Mouse (Mus musculus) hindbrain, postnatal 0 days (tissue): ENCODE results near the gene Gm26938. TPM values are rescaled to one million over a fixed set of nuclear protein-coding genes. Genes with fewer than 3 reads are reported as not detected.

Experiments
- ATAC-seq: fragments of 200-750 bp; cut with Nextera tagmentation; 2 replicates; pipeline ENCODE4 v1.8.0; 2017; ENCODE audit warnings: mild to moderate bottlenecking, moderate TSS enrichment, moderate library complexity
- DNase-seq: peaks from one replicate; pipeline ENCODE4 v3.0.0-alpha.2; 2015; ENCODE audit warnings: low spot score
- H3K27ac ChIP-seq: fragments of 300-500 bp; sonication (generic); 2 replicates; pipeline ENCODE4 v1.5.1; 2014; ENCODE audit warnings: mild to moderate bottlenecking
- H3K27me3 ChIP-seq: fragments of 300-500 bp; sonication (generic); 2 replicates; pipeline ENCODE4 v1.6.1; 2014; ENCODE audit warnings: low read length, mixed read lengths; ENCODE audit not compliant: insufficient read depth
- H3K36me3 ChIP-seq: fragments of 300-500 bp; sonication (generic); 2 replicates; pipeline ENCODE4 v1.6.1; 2014; ENCODE audit warnings: low read length, mixed read lengths; ENCODE audit not compliant: insufficient read depth
- H3K4me1 ChIP-seq: fragments of 300-500 bp; sonication (generic); 2 replicates; pipeline ENCODE4 v1.6.1; 2014; ENCODE audit warnings: antibody characterized with exemption, low read length, mixed read lengths; ENCODE audit not compliant: insufficient read depth
- H3K4me2 ChIP-seq: fragments of 300-500 bp; sonication (generic); 2 replicates; pipeline ENCODE4 v1.6.1; 2014; ENCODE audit warnings: low read depth, mild to moderate bottlenecking, low read length, moderate library complexity, mixed read lengths
- H3K4me3 ChIP-seq: fragments of 300-500 bp; sonication (generic); 2 replicates; pipeline ENCODE4 v1.5.1; 2014; ENCODE audit warnings: low read length
- H3K9ac ChIP-seq: fragments of 300-500 bp; sonication (generic); replicated peaks from 2 replicates; pipeline ENCODE4 v1.6.1; 2014; ENCODE audit warnings: mild to moderate bottlenecking, low read length, moderate library complexity, mixed read lengths
- H3K9me3 ChIP-seq: fragments of 300-500 bp; sonication (generic); 2 replicates; pipeline ENCODE4 v1.6.1; 2016; ENCODE audit warnings: low read length, mixed read lengths
- CTCF ChIP-seq: IDR thresholded peaks from 2 replicates; pipeline ENCODE4 v1.5.1; 2016; ENCODE audit warnings: antibody characterized with exemption, control low read depth, low read depth
- WGBS: fragments of 180-500 bp; shearing (Covaris S2); extraction: QIAGEN DNeasy Blood & Tissue Kit; methylation state at CpG from one replicate; pipeline ENCODE4 v1.1.7; 2014; 5-methylcytosine and 5-hydroxymethylcytosine counted together
- polyA plus RNA-seq: library from polyadenylated mRNA; unstranded; fragments of >200 nt; fragmentation: Nextera tagmentation; extraction: Ambion mirVana; gene quantifications from 2 replicates; pipeline ENCODE4 v1.2.1, GENCODE M21; 2015
- total RNA-seq: library from RNA; depleted of rRNA; stranded (reverse); fragments of >200 nt; gene quantifications from 2 replicates; pipeline ENCODE4 v1.2.3, GENCODE M21; 2014

The Gm26938 gene
- total and polyA plus RNA-seq, 2 experiments from 2014 or later, result not detected

DNA sequence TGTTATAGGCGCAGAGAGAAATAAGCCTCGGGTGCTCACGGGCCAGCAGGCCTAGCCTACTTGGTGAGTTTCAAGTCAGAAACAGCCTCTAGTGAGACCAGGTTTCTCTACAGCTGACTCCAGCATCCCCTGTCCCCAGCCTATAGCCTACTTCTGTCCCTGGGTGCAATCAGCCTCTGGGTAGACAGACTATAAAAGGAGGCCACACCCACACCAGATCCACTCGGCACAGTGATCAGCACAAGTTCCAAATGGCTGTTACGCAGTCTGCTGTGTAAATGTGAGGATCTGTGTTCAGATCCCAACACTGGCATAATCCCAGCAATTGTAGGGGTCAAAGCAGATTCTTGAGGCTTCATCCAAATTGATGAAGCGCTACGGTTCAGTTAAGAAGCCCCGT is 23.0 kb downstream of the Gm26938 start:
- peaks cover 16% of the 10 kb centered on the region; the same call in 1 of the 2 replicates for H3K36me3 ChIP-seq
- H3K27ac ChIP-seq, result no peak overlapping the region
- H3K9ac ChIP-seq, result no peak overlapping the region
- peaks cover 12% of the 10 kb centered on the region for H3K4me1 ChIP-seq
- no peak overlapping the region for H3K4me2 ChIP-seq
- no peaks in the 10 kb centered on the region for H3K9me3 ChIP-seq
- TF ChIP-seq CTCF, result no peak
- DNase-seq (no peak), ATAC-seq (no peak)
- H3K27me3 ChIP-seq, result no peaks in the 10 kb centered on the region
- WGBS, result 76% methylated on average over 8 of the region's 8 CpGs
- H3K4me3 ChIP-seq, result no peak overlapping the region

- H3K4me1 ChIP-seq, result peaks cover 25% of the 10 kb centered on the region
- H3K36me3 ChIP-seq, result peaks cover 16% of the 10 kb centered on the region; the same call in 1 of the 2 replicates
- H3K9ac ChIP-seq, result no peak overlapping the region
- DNase-seq, result no peak
- no peak overlapping the region for H3K27ac ChIP-seq
- H3K27me3 ChIP-seq, result no peaks in the 10 kb centered on the region
- TF ChIP-seq CTCF, result no peak
- ATAC-seq, result no peak
- no peak overlapping the region for H3K4me3 ChIP-seq
- H3K4me2 ChIP-seq, result no peak overlapping the region
- 90% methylated on average over 10 of the region's 10 CpGs for WGBS
- H3K9me3 ChIP-seq, result no peaks in the 10 kb centered on the region
Observed at GRCm38 (mm10) chr5:139801880-139802279, 24.3 kb downstream of the Gm26938 start.

- no peak overlapping the region for H3K27ac ChIP-seq
- no peak overlapping the region for H3K9ac ChIP-seq
- peaks cover 28% of the 10 kb centered on the region for H3K4me1 ChIP-seq
- H3K36me3 ChIP-seq, result peaks cover 16% of the 10 kb centered on the region; the same call in 1 of the 2 replicates
- H3K27me3 ChIP-seq, result no peaks in the 10 kb centered on the region
- H3K4me3 ChIP-seq, result no peak overlapping the region
- 96% methylated on average over 8 of the region's 8 CpGs for WGBS
- H3K4me2 ChIP-seq, result no peak overlapping the region
- ATAC-seq, result no peak
- TF ChIP-seq CTCF, result no peak
- no peaks in the 10 kb centered on the region for H3K9me3 ChIP-seq
- DNase-seq, result no peak
Observed at GRCm38 (mm10) chr5:139801231-139801630, 25.0 kb downstream of the Gm26938 start.

GRCm38 (mm10) chr5:139799801-139800590 is 26.2 kb downstream of the Gm26938 start:
- Histone ChIP-seq H3K9me3 (no peaks in the 10 kb centered on the region), H3K4me2 (no peak overlapping the region), H3K9ac (no peak overlapping the region), H3K4me3 (no peak overlapping the region), H3K27me3 (no peaks in the 10 kb centered on the region), H3K36me3 (peaks cover 16% of the 10 kb centered on the region; the same call in 1 of the 2 replicates), H3K27ac (no peak overlapping the region), H3K4me1 (peaks cover 28% of the 10 kb centered on the region)
- WGBS, result 87% methylated on average over 33 of the region's 33 CpGs
- TF ChIP-seq CTCF, result no peak
- DNase-seq, result no peak
- ATAC-seq, result no peak

GRCm38 (mm10) chr5:139799041-139799440 is 27.2 kb downstream of the Gm26938 start:
- no peak overlapping the region; the same call in 1 of the 2 replicates for H3K27ac ChIP-seq

DNA sequence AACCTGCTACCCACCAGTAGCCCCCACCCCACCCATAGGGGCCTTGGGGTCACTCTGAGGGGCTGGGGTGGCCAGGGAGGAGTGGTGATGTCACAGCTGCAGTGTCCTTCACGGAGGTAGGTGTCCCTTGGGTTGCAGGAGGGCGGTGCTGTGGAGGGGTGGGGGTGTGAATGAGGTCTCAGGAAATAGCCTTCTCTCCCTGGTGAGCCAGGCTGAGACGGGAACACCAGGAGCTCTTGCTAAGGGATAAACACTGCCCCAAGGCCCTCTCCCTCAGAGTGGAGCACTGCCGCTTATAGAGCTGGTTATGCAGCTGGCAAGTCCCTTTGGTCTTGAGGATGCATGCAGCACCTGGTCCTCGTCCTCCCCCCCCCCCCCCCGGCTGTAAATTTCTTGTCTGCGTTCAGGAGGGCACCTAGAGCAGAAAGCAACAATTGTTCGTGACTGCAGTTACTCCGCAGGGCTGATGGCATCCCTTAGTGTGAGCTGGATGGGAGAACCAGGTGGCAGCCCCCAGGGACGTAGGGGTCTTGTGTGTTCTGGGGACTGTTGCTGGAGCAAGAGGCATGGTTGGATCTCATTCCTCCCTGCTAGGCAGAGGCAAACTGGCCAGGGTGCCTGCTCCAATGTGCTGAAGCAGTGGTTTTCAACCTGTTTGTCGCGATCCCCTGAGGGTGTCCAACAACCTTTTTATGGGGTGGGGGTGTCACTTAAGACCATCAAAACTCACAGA is 27.9 kb downstream of the Gm26938 start:
- Histone ChIP-seq H3K9me3 (no peaks in the 10 kb centered on the region), H3K4me3 (peak overlapping the region; percentile 30), H3K27ac (peak overlapping the region; percentile 84), H3K36me3 (peaks cover 16% of the 10 kb centered on the region; the same call in 1 of the 2 replicates), H3K4me1 (peaks cover 28% of the 10 kb centered on the region), H3K9ac (peak overlapping the region; percentile 50), H3K4me2 (peak overlapping the region; percentile 58), H3K27me3 (no peaks in the 10 kb centered on the region)
- no peak for TF ChIP-seq CTCF
- 21% methylated on average over 11 of the region's 12 CpGs for WGBS
- peak; percentile 28 for DNase-seq
- ATAC-seq, result peak; percentile 52; the same call in 1 of the 2 replicates

More at GRCm38 (mm10) chr5:139799041-139799440, 27.2 kb downstream of the Gm26938 start:
- no peak for DNase-seq
- TF ChIP-seq CTCF, result no peak
- WGBS, result 86% methylated on average over 9 of the region's 9 CpGs
- H3K4me1 ChIP-seq, result peaks cover 28% of the 10 kb centered on the region
- H3K9ac ChIP-seq, result no peak overlapping the region
- H3K36me3 ChIP-seq, result peaks cover 16% of the 10 kb centered on the region; the same call in 1 of the 2 replicates
- no peaks in the 10 kb centered on the region for H3K27me3 ChIP-seq
- H3K4me3 ChIP-seq, result no peak overlapping the region
- no peaks in the 10 kb centered on the region for H3K9me3 ChIP-seq
- H3K4me2 ChIP-seq, result peak overlapping the region; percentile 58; the same call in 1 of the 2 replicates
- ATAC-seq, result no peak
